Comparison of ENCODE assay signal across 13 mouse cellular contexts in genomic region chr19:57487051-57487658, GRCm38 (mm10). TPM values are rescaled to one million over a fixed set of nuclear protein-coding genes. Genes with fewer than 3 reads are reported as not detected.
DNase-seq lines count a peak whose midpoint lies in the region; ATAC-seq and TF ChIP-seq lines count a peak whose summit lies in the region.
"Had no signal": no experiment of that assay in that cellular context is flagged by ENCODE, and none has a peak within 500 bp of the region (broad histone marks: within the 10 kb centered on the region; RNA-seq: fewer than 3 reads in every experiment).

No protein-coding gene starts in this region.

- no peak overlapping the region for H3K27ac ChIP-seq in hindbrain, embryonic 16.5 days (ENCODE audit: low read depth, low read length)
- no peak overlapping the region; the same call in 1 of the 2 replicates for H3K27ac ChIP-seq in hindbrain, embryonic 12.5 days
- H3K27ac ChIP-seq in embryonic fibroblast, embryonic 13.5 days (ENCODE audit: insufficient read depth, low read length) = peak overlapping the region; percentile 46
- H3K27ac ChIP-seq in heart, embryonic 10.5 days = no peak overlapping the region
- H3K27ac ChIP-seq: liver, embryonic 12.5 days had no signal

- peak overlapping the region; percentile 9; the same call in 1 of the 2 replicates for H3K4me3 ChIP-seq in hindbrain, embryonic 16.5 days (ENCODE audit: low read length)
- H3K4me3 ChIP-seq in hindbrain, embryonic 12.5 days = no peak overlapping the region
- H3K4me3 ChIP-seq in embryonic fibroblast, embryonic 13.5 days (ENCODE audit: insufficient read depth, low read length) = no peak overlapping the region
- no peak overlapping the region for H3K4me3 ChIP-seq in heart, embryonic 10.5 days
- H3K4me3 ChIP-seq: liver, embryonic 12.5 days had no signal

- DNase-seq in embryo, embryonic 11.5 days (ENCODE audit: low read depth, low spot score) = peak; percentile 35
- DNase-seq in neural tube, embryonic 10.5 days (ENCODE audit: extremely low spot score, low spot score) = peak; percentile 26
- DNase-seq in heart, embryonic 10.5 days (ENCODE audit: low spot score) = no peak
- DNase-seq: cerebellum, adult 9-11 months; lung, postnatal 4 days; right cerebral cortex, postnatal 4 days had no signal

- peak overlapping the region; percentile 29 for H3K4me2 ChIP-seq in hindbrain, embryonic 16.5 days (ENCODE audit: low read length)
- H3K4me2 ChIP-seq in hindbrain, embryonic 12.5 days (replicated peaks) = no peak overlapping the region; the same call in 1 of the 2 replicates
- H3K4me2 ChIP-seq: heart, embryonic 11.5 days; liver, embryonic 12.5 days had no signal

- no peak for ATAC-seq in hindbrain, embryonic 16.5 days
- no peak for ATAC-seq in hindbrain, embryonic 12.5 days (ENCODE audit: low FRiP score)
- ATAC-seq in erythroblast, adult 5-6 weeks (replicated peaks; ENCODE audit: low FRiP score, poor library complexity, severe bottlenecking) = no peak
- ATAC-seq: inflammation-experienced regulatory T-cells, adult 6 months; liver, embryonic 12.5 days had no signal

- TF ChIP-seq POLR2A in embryonic fibroblast, embryonic 13.5 days (IDR thresholded peaks at IDR 0.05; ENCODE audit: low read depth, low read length) = no peak

- WGBS in hindbrain, embryonic 16.5 days = 73% methylated on average over 13 of the region's 13 CpGs
- WGBS in hindbrain, embryonic 12.5 days = 69% methylated on average over 13 of the region's 13 CpGs
- WGBS in heart, embryonic 10.5 days = 89% methylated on average over 13 of the region's 13 CpGs

- no peak overlapping the region for H3K9ac ChIP-seq in hindbrain, embryonic 16.5 days (ENCODE audit: low read depth, low read length)
- H3K9ac ChIP-seq in hindbrain, embryonic 12.5 days = no peak overlapping the region
- H3K9ac ChIP-seq: liver, embryonic 12.5 days had no signal

- TF ChIP-seq CTCF in embryonic fibroblast, embryonic 13.5 days (IDR thresholded peaks at IDR 0.05; ENCODE audit: borderline replicate concordance, insufficient read depth, low read length) = no peak

- H3K4me1 ChIP-seq in hindbrain, embryonic 16.5 days (ENCODE audit: control insufficient read depth, insufficient read depth, low read depth, low read length) = peaks cover 8% of the 10 kb centered on the region; the same call in 1 of the 2 replicates
- H3K4me1 ChIP-seq in hindbrain, embryonic 12.5 days = peaks cover 13% of the 10 kb centered on the region
- peaks cover 9% of the 10 kb centered on the region for H3K4me1 ChIP-seq in embryonic fibroblast, embryonic 13.5 days (ENCODE audit: control insufficient read depth, insufficient read depth, low read length)
- no peaks in the 10 kb centered on the region for H3K4me1 ChIP-seq in heart, embryonic 10.5 days
- H3K4me1 ChIP-seq: liver, embryonic 12.5 days had no signal

- no peaks in the 10 kb centered on the region for H3K27me3 ChIP-seq in hindbrain, embryonic 16.5 days (replicated peaks; ENCODE audit: control insufficient read depth, insufficient read depth, low read length)
- no peaks in the 10 kb centered on the region for H3K27me3 ChIP-seq in hindbrain, embryonic 12.5 days
- H3K27me3 ChIP-seq in heart, embryonic 10.5 days (ENCODE audit: insufficient read depth, poor library complexity, severe bottlenecking) = no peaks in the 10 kb centered on the region
- H3K27me3 ChIP-seq: liver, embryonic 12.5 days had no signal

- H3K36me3 ChIP-seq in hindbrain, embryonic 16.5 days (ENCODE audit: control insufficient read depth, insufficient read depth, low read length) = no peaks in the 10 kb centered on the region
- no peaks in the 10 kb centered on the region for H3K36me3 ChIP-seq in hindbrain, embryonic 12.5 days
- H3K36me3 ChIP-seq in heart, embryonic 10.5 days = peaks cover 28% of the 10 kb centered on the region

- no peaks in the 10 kb centered on the region for H3K9me3 ChIP-seq in hindbrain, embryonic 16.5 days (ENCODE audit: control insufficient read depth, low read length)
- 0 out of 2 replicates have a peak, but pooled peaks cover 4% of the 10 kb centered on the region for H3K9me3 ChIP-seq in hindbrain, embryonic 12.5 days (replicated peaks)
- H3K9me3 ChIP-seq in heart, embryonic 10.5 days = no peaks in the 10 kb centered on the region
- H3K9me3 ChIP-seq: liver, embryonic 12.5 days had no signal

RNA-seq across cellular contexts. Expression of gene Trub1, which starts 34.4 kb away (rescaled TPM):
- 13.7 and 14.5 TPM in 2 replicates for polyA plus RNA-seq in hindbrain, embryonic 16.5 days (2015; fragmentation: Nextera tagmentation; extraction: Ambion mirVana)
- polyA plus RNA-seq in hindbrain, embryonic 12.5 days (2016; fragmentation: Nextera tagmentation; extraction: Ambion mirVana) = 15.9 and 18.9 TPM in 2 replicates
- polyA plus RNA-seq in embryonic fibroblast, embryonic 13.5 days (2011; ENCODE audit: insufficient read length, low read depth, missing spikeins) = 11.8 and 14.5 TPM in 2 replicates
- total RNA-seq in erythroblast, adult 5-6 weeks (2015; ENCODE audit: low replicate concordance) = 1.3 and 2.5 TPM in 2 replicates
- total RNA-seq in erythroblast, adult 5-6 weeks (2017; ENCODE audit: low replicate concordance) = 1.1 and 3.0 TPM in 2 replicates
- 16.9 and 21.5 TPM in 2 replicates for polyA plus RNA-seq in heart, embryonic 10.5 days (2016; fragmentation: Nextera tagmentation; extraction: Ambion mirVana)
